Mouse (Mus musculus) stomach, embryonic 14.5 days (tissue): ENCODE data around the gene Khnyn. TPM values are rescaled to one million over a fixed set of nuclear protein-coding genes. Genes with fewer than 3 reads are reported as not detected.

Experiments
- ATAC-seq: fragments of 200-750 bp; cut with Nextera tagmentation; 2 replicates; pipeline ENCODE4 v1.8.0; 2017; ENCODE audit warnings: low read depth, moderate TSS enrichment; ENCODE audit not compliant: insufficient number of reproducible peaks, insufficient read depth, low FRiP score
- H3K27ac ChIP-seq: fragments of 300-500 bp; sonication (generic); 2 replicates; pipeline ENCODE4 v1.5.1; 2014; ENCODE audit warnings: mild to moderate bottlenecking, low read length, moderate library complexity, mixed read lengths
- H3K27me3 ChIP-seq: fragments of 300-500 bp; sonication (generic); 2 replicates; pipeline ENCODE4 v1.6.1; 2014; ENCODE audit warnings: low read length, control low read depth, mixed read lengths; ENCODE audit not compliant: control insufficient read depth, insufficient read depth
- H3K36me3 ChIP-seq: fragments of 300-500 bp; sonication (generic); 2 replicates; pipeline ENCODE4 v1.6.1; 2014; ENCODE audit warnings: mild to moderate bottlenecking, control low read depth, low read length, moderate library complexity, mixed read lengths; ENCODE audit not compliant: control insufficient read depth, insufficient read depth
- H3K4me1 ChIP-seq: fragments of 300-500 bp; sonication (generic); 2 replicates; pipeline ENCODE4 v1.6.1; 2014; ENCODE audit warnings: low read length, control low read depth, mixed read lengths; ENCODE audit not compliant: control insufficient read depth, insufficient read depth
- H3K4me2 ChIP-seq: fragments of 300-500 bp; sonication (generic); replicated peaks from 2 replicates; pipeline ENCODE4 v1.6.1; 2014; ENCODE audit warnings: low read depth, low read length, control low read depth
- H3K4me3 ChIP-seq: fragments of 300-500 bp; sonication (generic); 2 replicates; pipeline ENCODE4 v1.5.1; 2014; ENCODE audit warnings: low read depth, low read length, control low read depth
- H3K9ac ChIP-seq: fragments of 300-500 bp; sonication (generic); replicated peaks from 2 replicates; pipeline ENCODE4 v1.6.1; 2014; ENCODE audit warnings: low read depth, mild to moderate bottlenecking, control low read depth, low read length, moderate library complexity, mixed read lengths
- H3K9me3 ChIP-seq: fragments of 300-500 bp; sonication (generic); 2 replicates; pipeline ENCODE4 v1.6.1; 2016; ENCODE audit warnings: low read depth, low read length, control low read depth; ENCODE audit not compliant: control insufficient read depth
- WGBS: fragments of 180-500 bp; shearing (Covaris S2); extraction: QIAGEN DNeasy Blood & Tissue Kit; methylation state at CpG from one replicate; pipeline ENCODE4 v1.1.7; 2014; 5-methylcytosine and 5-hydroxymethylcytosine counted together
- polyA plus RNA-seq: library from polyadenylated mRNA; unstranded; fragments of >200 nt; fragmentation: Nextera tagmentation; extraction: Ambion mirVana; gene quantifications from 2 replicates; pipeline ENCODE4 v1.2.1, GENCODE M21; 2014

Khnyn gene
- 10.4 TPM in 2 replicates for polyA plus RNA-seq

- Histone ChIP-seq H3K9me3 (no peaks in the 10 kb centered on the region), H3K4me3 (peak within 1 kb of the TSS; percentile 65), H3K27me3 (no peaks in the 10 kb centered on the region), H3K36me3 (peaks cover 33% of the 10 kb centered on the region), H3K4me1 (peaks cover 26% of the 10 kb centered on the region), H3K27ac (peak within 1 kb of the TSS; percentile 95), H3K4me2 (peak within 1 kb of the TSS; percentile 85), H3K9ac (peak within 1 kb of the TSS; percentile 62)
- ATAC-seq: peak; percentile 94
- under 1% methylated on average over 24 of the region's 30 CpGs for WGBS
Measured at GRCm38 (mm10) chr14:55884713-55885113, at the start of gene Khnyn. TSS of gene Khnyn (plus strand) at chr14:55884947.

- peaks cover 3% of the 10 kb centered on the region; the same call in 1 of the 2 replicates for H3K36me3 ChIP-seq
- no peak overlapping the region for H3K27ac ChIP-seq
- no peaks in the 10 kb centered on the region for H3K27me3 ChIP-seq
- H3K4me3 ChIP-seq: no peak overlapping the region
- 90% methylated on average over 5 of the region's 5 CpGs for WGBS
- H3K4me1 ChIP-seq: no peaks in the 10 kb centered on the region
- no peak for ATAC-seq
- H3K9me3 ChIP-seq: no peaks in the 10 kb centered on the region
- no peak overlapping the region for H3K4me2 ChIP-seq
- no peak overlapping the region for H3K9ac ChIP-seq
Measured at GRCm38 (mm10) chr14:55838312-55838711, 46.4 kb upstream of the Khnyn start.

GRCm38 (mm10) chr14:55838740-55839139 lies 46.0 kb upstream of the Khnyn start:
- WGBS: 85% methylated on average over 4 of the region's 4 CpGs
- H3K36me3 ChIP-seq: no peaks in the 10 kb centered on the region
- H3K9ac ChIP-seq: no peak overlapping the region
- no peak overlapping the region for H3K27ac ChIP-seq
- no peaks in the 10 kb centered on the region for H3K27me3 ChIP-seq
- H3K4me2 ChIP-seq: no peak overlapping the region
- no peak overlapping the region for H3K4me3 ChIP-seq
- no peaks in the 10 kb centered on the region for H3K4me1 ChIP-seq
- no peak for ATAC-seq
- no peaks in the 10 kb centered on the region for H3K9me3 ChIP-seq

GRCm38 (mm10) chr14:55840853-55841366 lies 43.8 kb upstream of the Khnyn start:
- H3K9ac ChIP-seq: no peak overlapping the region
- H3K36me3 ChIP-seq: no peaks in the 10 kb centered on the region
- no peaks in the 10 kb centered on the region for H3K27me3 ChIP-seq
- H3K4me3 ChIP-seq: no peak overlapping the region
- H3K4me1 ChIP-seq: no peaks in the 10 kb centered on the region
- no peak for ATAC-seq
- H3K4me2 ChIP-seq: no peak overlapping the region
- no peak overlapping the region for H3K27ac ChIP-seq
- H3K9me3 ChIP-seq: no peaks in the 10 kb centered on the region
- WGBS: 57% methylated on average over 4 of the region's 4 CpGs

- no peaks in the 10 kb centered on the region for H3K36me3 ChIP-seq
- WGBS: 77% methylated on average over 4 of the region's 4 CpGs
- no peaks in the 10 kb centered on the region for H3K4me1 ChIP-seq
- ATAC-seq: no peak
- no peak overlapping the region for H3K4me3 ChIP-seq
- H3K27me3 ChIP-seq: no peaks in the 10 kb centered on the region
- no peak overlapping the region for H3K27ac ChIP-seq
- H3K9me3 ChIP-seq: no peaks in the 10 kb centered on the region
- H3K4me2 ChIP-seq: no peak overlapping the region
- H3K9ac ChIP-seq: no peak overlapping the region
Measured at GRCm38 (mm10) chr14:55842794-55843193, 42.0 kb upstream of the Khnyn start.

GRCm38 (mm10) chr14:55845506-55846294 lies 39.0 kb upstream of the Khnyn start:
- no peak for ATAC-seq
- no peak overlapping the region for H3K27ac ChIP-seq
- H3K4me3 ChIP-seq: no peak overlapping the region
- no peak overlapping the region for H3K9ac ChIP-seq
- H3K9me3 ChIP-seq: no peaks in the 10 kb centered on the region
- H3K4me1 ChIP-seq: no peaks in the 10 kb centered on the region
- 53% methylated on average over 9 of the region's 9 CpGs for WGBS
- no peaks in the 10 kb centered on the region for H3K36me3 ChIP-seq
- no peaks in the 10 kb centered on the region for H3K27me3 ChIP-seq
- no peak overlapping the region for H3K4me2 ChIP-seq

GRCm38 (mm10) chr14:55850885-55851284 lies 33.9 kb upstream of the Khnyn start:
- ATAC-seq: no peak
- no peaks in the 10 kb centered on the region for H3K27me3 ChIP-seq
- 33% methylated on average over 6 of the region's 6 CpGs for WGBS

GRCm38 (mm10) chr14:55852646-55853551 lies 31.8 kb upstream of the Khnyn start:
- WGBS: 2% methylated on average over 11 of the region's 11 CpGs
- peaks cover 7% of the 10 kb centered on the region; the same call in 1 of the 2 replicates for H3K36me3 ChIP-seq
- peak overlapping the region; percentile 58 for H3K4me2 ChIP-seq
- peak overlapping the region; percentile 78 for H3K4me3 ChIP-seq
- no peaks in the 10 kb centered on the region for H3K27me3 ChIP-seq
- H3K27ac ChIP-seq: peak overlapping the region; percentile 96
- H3K9ac ChIP-seq: peak overlapping the region; percentile 12; the same call in 1 of the 2 replicates
- H3K9me3 ChIP-seq: no peaks in the 10 kb centered on the region
- peak; percentile 70 for ATAC-seq
- peaks cover 34% of the 10 kb centered on the region for H3K4me1 ChIP-seq

More at GRCm38 (mm10) chr14:55850885-55851284, 33.9 kb upstream of the Khnyn start:
- Histone ChIP-seq H3K4me2 (no peak overlapping the region), H3K9me3 (no peaks in the 10 kb centered on the region), H3K9ac (no peak overlapping the region), H3K4me3 (no peak overlapping the region), H3K36me3 (no peaks in the 10 kb centered on the region), H3K4me1 (peaks cover 16% of the 10 kb centered on the region), H3K27ac (no peak overlapping the region)
